Mouse (Mus musculus) gastrocnemius, postnatal 14 days (tissue): ENCODE results near the gene 1700020A23Rik. TPM values are rescaled to one million over a fixed set of nuclear protein-coding genes. Genes with fewer than 3 reads are reported as not detected.
"Not testable (repeated sequence)": the region's sequence is repeated elsewhere in the genome, so short reads cannot be mapped to it uniquely, and the experiment has no call there.

Source experiments
- DNase-seq: peaks from one replicate; pipeline ENCODE4 v3.0.0; 2021; ENCODE audit warnings: mixed read lengths
- intact Hi-C: fragments of 180-260 bp; cut with DNase I; formaldehyde crosslinking; loops from one replicate; pipeline ENCODE4 v1.15.1; 2025; ENCODE audit warnings: low total_unique reads
- long read RNA-seq, 2 experiments: library from polyadenylated mRNA; stranded (forward); transcript quantifications; one replicate each; pipeline ENCODE4 v2.0.0; 2021
- total RNA-seq, 2 experiments: library from RNA; stranded (reverse); gene quantifications; 2 replicates each; pipeline ENCODE4 v1.2.3; 2021

The 1700020A23Rik gene
- total RNA-seq: not detected
- long read RNA-seq, experiment 1: 0 reads
- long read RNA-seq, experiment 2: 0 reads

DNA sequence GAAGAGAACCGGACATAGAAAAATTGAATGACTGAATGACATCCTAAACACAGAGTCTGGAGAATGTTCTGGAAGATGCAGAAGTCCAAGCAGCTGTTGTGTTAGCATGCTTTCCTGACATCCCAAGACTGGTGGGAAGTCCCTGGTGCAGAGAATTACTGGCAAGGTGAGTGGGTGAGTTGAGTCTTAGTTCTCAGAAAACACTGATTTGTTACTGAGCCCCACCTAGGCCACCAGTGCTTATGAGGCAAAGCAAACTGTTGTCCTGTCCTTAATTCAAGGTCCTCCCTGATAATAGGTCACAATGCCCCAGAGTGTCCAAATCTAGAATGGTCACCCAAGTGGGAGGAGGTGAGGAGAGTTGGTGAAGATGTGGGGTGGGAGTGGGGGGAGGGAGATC is at the start of gene 1700020A23Rik, which contains the start of gene Gm28372:
Gene 1700020A23Rik (plus strand): TSS at position 321 of the 400 bp plus-strand sequence.
Gene Gm28372 (plus strand): TSS at position 301 of the 400 bp plus-strand sequence.
- intact Hi-C loops: no loop called here
- no peak for DNase-seq

GRCm38 (mm10) chr2:130357551-130357950 is 47.5 kb upstream of the 1700020A23Rik start:
- intact Hi-C loops: no loop called here
- DNase-seq: no peak

- no peak for DNase-seq
- intact Hi-C loops: no loop called here
Measured at GRCm38 (mm10) chr2:130358852-130359251, 46.2 kb upstream of the 1700020A23Rik start.

DNA sequence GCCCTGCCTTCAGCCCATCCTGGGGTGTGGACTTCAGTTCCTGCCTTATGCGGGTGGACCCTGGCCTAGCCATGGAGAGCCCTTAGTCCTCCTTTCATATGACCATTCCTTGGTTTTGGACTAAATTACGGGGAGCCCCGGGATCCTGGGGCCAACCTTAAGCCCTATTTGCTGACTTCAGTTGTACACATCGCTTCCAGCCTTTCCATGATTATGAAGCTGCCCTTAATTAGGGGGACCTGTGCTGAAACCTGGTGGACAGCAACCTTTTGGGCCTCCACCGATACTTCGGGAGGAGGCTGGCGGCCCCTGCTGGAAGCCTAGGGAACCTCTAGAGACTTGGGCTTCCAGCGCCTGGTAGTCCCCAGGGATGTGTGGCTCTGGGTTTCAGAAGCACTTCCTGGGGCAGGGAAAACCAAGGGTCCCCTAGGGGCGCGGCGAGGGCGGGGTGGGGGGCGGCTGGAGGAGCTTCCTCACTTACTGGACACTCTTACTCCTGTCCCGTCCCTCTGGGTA is 42.5 kb upstream of the 1700020A23Rik start:
- intact Hi-C loops: loop anchor here (5.0 kb wide), 1 partner anchor 65 kb away; the partner anchor contains the start of gene Ebf4
- DNase-seq: peak; percentile 29

DNA sequence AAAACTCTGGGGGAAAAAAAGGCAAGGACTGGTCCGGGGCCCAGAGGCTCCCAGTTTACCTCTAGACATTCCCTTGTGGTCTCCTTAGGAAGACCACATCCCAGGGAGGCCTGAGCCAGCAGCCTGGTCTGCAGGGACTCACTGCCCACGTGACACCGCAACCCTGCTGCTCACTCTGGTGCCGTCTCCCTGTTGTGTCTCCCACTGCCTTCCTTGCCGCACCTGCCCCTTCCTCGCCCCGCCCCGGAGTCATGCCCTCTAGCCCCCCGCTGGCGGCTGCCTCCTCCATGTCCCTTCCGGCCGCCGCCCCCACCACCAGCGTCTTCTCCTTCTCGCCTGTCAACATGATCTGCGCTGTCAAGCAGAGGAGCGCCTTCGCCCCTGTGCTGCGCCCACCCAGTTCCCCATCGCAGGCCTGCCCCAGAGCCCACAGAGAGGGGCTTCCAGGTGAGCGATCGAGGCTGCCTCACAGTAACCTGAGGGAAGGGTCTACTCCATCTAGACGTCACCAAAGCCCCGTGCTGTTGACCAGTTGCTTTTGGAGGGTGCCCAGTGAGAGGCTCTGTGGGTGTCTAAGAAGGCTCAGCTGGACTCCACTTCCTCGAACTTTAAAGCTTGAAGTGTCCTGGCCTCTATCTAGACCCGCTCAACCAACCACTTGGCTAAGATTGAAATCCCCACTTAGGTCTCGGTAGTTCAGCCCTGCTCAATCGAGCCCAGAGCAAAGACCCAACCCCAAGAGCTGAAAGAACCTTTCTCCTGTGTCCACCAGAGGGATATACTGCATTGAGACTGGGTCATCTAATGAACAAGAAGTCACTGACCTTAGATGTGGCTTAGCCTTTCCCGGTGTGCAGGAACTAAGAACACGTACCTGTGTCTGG is 39.6 kb upstream of the 1700020A23Rik start:
- intact Hi-C loops: no loop called here
- no peak for DNase-seq

DNA sequence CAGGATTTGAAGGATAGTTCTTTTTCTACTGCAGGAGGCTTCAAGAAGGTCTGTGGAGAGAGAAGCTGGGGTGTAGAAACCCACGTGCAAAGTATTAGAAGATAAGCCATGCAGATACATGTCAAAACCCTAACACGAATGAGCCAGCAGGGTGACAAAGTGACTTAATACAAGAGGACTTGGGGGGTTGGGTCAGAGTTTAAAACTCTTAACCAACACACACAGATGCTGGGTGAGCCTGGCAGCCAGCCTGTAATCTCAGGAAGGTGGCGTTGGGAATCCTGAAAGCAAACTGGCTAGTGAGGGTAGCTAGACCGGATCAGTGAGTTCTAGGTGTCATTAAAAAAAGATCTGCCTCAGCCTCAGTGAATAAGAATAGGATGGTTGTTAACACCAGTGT is 37.7 kb upstream of the 1700020A23Rik start:
- DNase-seq: no peak
- intact Hi-C loops: no loop called here

- intact Hi-C loops: not testable (repeated sequence)
Measured at GRCm38 (mm10) chr2:130373026-130373425, 32.0 kb upstream of the 1700020A23Rik start.

GRCm38 (mm10) chr2:130374951-130375350 is 30.1 kb upstream of the 1700020A23Rik start:
- intact Hi-C loops: no loop called here
- DNase-seq: no peak

More at GRCm38 (mm10) chr2:130373026-130373425, 32.0 kb upstream of the 1700020A23Rik start:
- DNase-seq: not testable (repeated sequence)

GRCm38 (mm10) chr2:130383205-130383604 is 21.9 kb upstream of the 1700020A23Rik start:
- intact Hi-C loops: no loop called here
- no peak for DNase-seq

DNA sequence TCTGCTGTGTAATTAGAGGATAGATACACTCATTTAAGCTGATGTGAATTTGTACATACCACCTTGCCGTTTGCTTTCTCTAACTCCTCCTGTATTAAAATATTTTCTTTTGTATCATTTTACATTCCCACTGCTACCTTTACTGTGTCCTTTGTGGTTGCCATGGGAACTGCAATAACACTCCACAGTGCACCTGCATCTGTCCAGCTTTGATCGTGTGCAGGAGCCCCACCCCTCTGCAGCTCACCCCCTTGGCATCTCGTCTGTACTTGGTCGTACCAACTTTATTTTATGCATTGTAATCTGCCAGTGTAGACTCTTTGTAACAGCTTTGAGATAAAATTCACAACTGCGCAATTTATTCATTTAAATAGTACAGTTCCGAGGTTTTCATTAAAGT is 21.2 kb upstream of the 1700020A23Rik start:
- DNase-seq: no peak
- intact Hi-C loops: no loop called here

DNA sequence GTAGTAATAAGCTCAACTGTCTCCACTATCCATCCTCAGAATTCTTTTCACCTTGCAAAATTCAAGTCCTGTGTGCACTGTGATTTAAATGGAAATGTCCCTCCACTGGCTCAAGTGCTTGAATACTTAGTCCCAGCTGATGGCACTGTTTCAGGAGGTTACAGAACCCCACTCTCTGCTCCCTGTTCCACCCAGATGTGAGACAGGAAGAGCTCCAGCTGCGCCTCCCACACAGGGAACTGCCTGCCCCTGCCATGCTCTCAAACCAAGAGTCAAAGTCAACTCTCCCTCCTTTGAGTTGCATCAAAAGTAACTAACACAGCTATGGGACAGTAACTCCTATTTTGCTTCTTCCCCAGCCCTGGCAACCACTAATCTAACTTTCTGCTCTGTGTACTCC is 18.8 kb upstream of the 1700020A23Rik start:
- intact Hi-C loops: no loop called here
- no peak for DNase-seq

- DNase-seq: no peak
- intact Hi-C loops: no loop called here
Measured at GRCm38 (mm10) chr2:130388796-130389195, 16.3 kb upstream of the 1700020A23Rik start.

- intact Hi-C loops: no loop called here
- no peak for DNase-seq
Measured at GRCm38 (mm10) chr2:130390993-130391625, 13.9 kb upstream of the 1700020A23Rik start.

DNA sequence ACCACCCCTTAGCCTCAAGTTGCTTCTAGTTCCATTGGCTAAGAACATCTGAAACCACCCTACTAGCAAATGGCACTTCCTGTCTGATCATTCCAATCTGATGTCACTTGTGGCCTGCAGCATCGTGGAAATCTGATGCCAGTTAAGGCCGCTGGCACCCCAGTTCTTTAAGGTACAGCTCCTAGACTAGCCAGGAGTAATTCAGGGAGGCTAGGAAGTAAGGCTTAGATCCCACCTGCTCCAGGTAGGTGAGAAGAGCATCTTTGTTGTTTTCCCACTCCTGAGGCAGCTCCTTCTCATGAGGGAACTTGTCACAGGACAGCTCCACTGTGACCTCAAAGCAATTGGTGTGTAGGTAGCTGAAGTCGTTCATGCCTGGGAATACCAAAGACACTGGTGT is 12.2 kb upstream of the 1700020A23Rik start:
- intact Hi-C loops: no loop called here
- DNase-seq: no peak

DNA sequence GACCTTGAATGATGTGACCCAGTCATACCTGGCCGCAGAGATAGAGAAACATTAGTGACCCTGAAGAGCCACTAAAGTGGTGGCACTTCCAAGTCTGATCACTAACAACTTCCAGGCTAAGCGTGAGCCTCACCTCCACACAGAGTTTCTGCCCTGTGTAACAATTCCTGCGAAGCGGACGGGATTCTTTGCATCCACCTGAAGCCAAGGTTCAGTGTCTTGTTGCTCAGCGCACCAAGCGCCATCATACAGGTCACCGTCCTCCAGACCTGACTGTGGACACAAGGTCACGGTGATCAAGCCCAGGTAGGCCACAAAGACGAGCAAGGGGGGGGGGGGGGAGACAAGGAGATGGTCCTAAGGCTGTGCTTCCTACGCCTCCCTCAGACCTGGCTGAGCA is 9.4 kb upstream of the 1700020A23Rik start:
- intact Hi-C loops: no loop called here

GRCm38 (mm10) chr2:130397186-130397985 is 7.7 kb upstream of the 1700020A23Rik start, which contains the start of gene Cpxm1:
Cpxm1 (minus strand) TSS chr2:130397574.
- DNase-seq: peak; percentile 52
- intact Hi-C loops: no loop called here

More for the DNA sequence above, 9.4 kb upstream of the 1700020A23Rik start:
- DNase-seq: no peak

DNA sequence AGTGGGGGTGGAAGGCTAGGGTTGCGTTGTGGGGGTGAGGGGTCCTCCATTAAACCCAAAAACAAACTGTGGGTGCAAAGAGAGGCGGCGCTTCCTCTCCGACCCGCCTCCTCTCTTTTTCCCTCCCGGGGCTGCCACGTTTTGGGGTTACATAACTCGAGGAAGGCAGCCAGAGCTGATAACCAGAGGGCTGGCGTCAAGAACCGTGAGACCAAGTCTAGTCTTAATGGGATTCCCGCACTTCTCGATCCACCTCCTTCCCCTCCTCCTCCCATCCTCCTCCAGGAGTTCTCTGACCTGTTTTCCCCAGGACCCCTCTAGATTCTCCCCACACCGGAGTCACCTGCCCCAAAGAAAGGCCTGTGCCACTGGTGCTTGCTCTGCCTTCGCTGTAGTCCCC is 7.0 kb upstream of the 1700020A23Rik start:
- intact Hi-C loops: no loop called here

GRCm38 (mm10) chr2:130400046-130400445 is 5.0 kb upstream of the 1700020A23Rik start:
- intact Hi-C loops: no loop called here
- no peak for DNase-seq

More for the DNA sequence above, 7.0 kb upstream of the 1700020A23Rik start:
- peak; percentile 25 for DNase-seq

- DNase-seq: no peak
- intact Hi-C loops: no loop called here
Measured at GRCm38 (mm10) chr2:130401891-130402290, 3.2 kb upstream of the 1700020A23Rik start.
